8 mouse cellular contexts compared by ENCODE assay signal in genomic region chr1:137899916-137900601, GRCm38 (mm10).
A peak's percentile ranks its signal among the peaks of the same experiment; 100 is the strongest.
DNase-seq lines count a peak whose midpoint lies in the region; ATAC-seq lines count a peak whose summit lies in the region.

No protein-coding gene starts in this region.

- H3K4me2 ChIP-seq in forebrain, embryonic 12.5 days = peak overlapping the region; percentile 56
- H3K4me2 ChIP-seq in hindbrain, embryonic 11.5 days (replicated peaks; ENCODE audit: low read depth, low read length) = peak overlapping the region; percentile 63

- H3K9me3 ChIP-seq in forebrain, embryonic 12.5 days = no peaks in the 10 kb centered on the region
- H3K9me3 ChIP-seq in hindbrain, embryonic 11.5 days (ENCODE audit: control insufficient read depth, low read length) = no peaks in the 10 kb centered on the region

- H3K27me3 ChIP-seq in forebrain, embryonic 12.5 days = no peaks in the 10 kb centered on the region
- H3K27me3 ChIP-seq in hindbrain, embryonic 11.5 days (ENCODE audit: control insufficient read depth, insufficient read depth, low read length) = no peaks in the 10 kb centered on the region

- H3K36me3 ChIP-seq in forebrain, embryonic 12.5 days (replicated peaks) = no peaks in the 10 kb centered on the region
- H3K36me3 ChIP-seq in hindbrain, embryonic 11.5 days (ENCODE audit: control insufficient read depth, insufficient read depth, low read length) = no peaks in the 10 kb centered on the region

- WGBS in forebrain, embryonic 12.5 days = under 1% methylated on average over 14 of the region's 14 CpGs
- 2% methylated on average over 14 of the region's 14 CpGs for WGBS in hindbrain, embryonic 11.5 days

- H3K9ac ChIP-seq in forebrain, embryonic 12.5 days = peak overlapping the region; percentile 87
- H3K9ac ChIP-seq in hindbrain, embryonic 11.5 days (ENCODE audit: low read depth, low read length) = peak overlapping the region; percentile 83

- H3K4me3 ChIP-seq in forebrain, embryonic 12.5 days (replicated peaks) = peak overlapping the region; percentile 76
- H3K4me3 ChIP-seq in hindbrain, embryonic 11.5 days (ENCODE audit: low read depth, low read length) = peak overlapping the region; percentile 62

- ATAC-seq in forebrain, embryonic 12.5 days (ENCODE audit: low FRiP score) = peak; percentile 92
- peak; percentile 85 for ATAC-seq in hindbrain, embryonic 11.5 days (ENCODE audit: low FRiP score)
- no peak for ATAC-seq in monocyte, adult 5-6 weeks (replicated peaks; ENCODE audit: insufficient number of reproducible peaks, low FRiP score, low TSS enrichment, poor library complexity, severe bottlenecking)

- H3K27ac ChIP-seq in forebrain, embryonic 12.5 days = peak overlapping the region; percentile 97
- peak overlapping the region; percentile 94 for H3K27ac ChIP-seq in hindbrain, embryonic 11.5 days (ENCODE audit: low read depth, low read length)

- H3K4me1 ChIP-seq in forebrain, embryonic 12.5 days = peaks cover 25% of the 10 kb centered on the region
- no peaks in the 10 kb centered on the region for H3K4me1 ChIP-seq in hindbrain, embryonic 11.5 days (replicated peaks; ENCODE audit: control insufficient read depth, insufficient read depth, low read length)

- peak; percentile 77 for DNase-seq in Muller cell, postnatal 12 days (ENCODE audit: inconsistent ontology term)
- peak; percentile 35 for DNase-seq in c-Kit-positive CD71-positive TER-119-negative erythroid progenitor cells, embryonic 14.5 days (ENCODE audit: low read depth)
- peak; percentile 84 for DNase-seq in hindbrain, embryonic 11.5 days (ENCODE audit: low spot score)
- peak; percentile 60 to 63 for DNase-seq in layer of hippocampus, postnatal 14 days (ENCODE audit: low spot score in 2 of 2)
- DNase-seq in lung, postnatal 10 days = peak; percentile 63
- DNase-seq in ovary, postnatal 36 days (ENCODE audit: low spot score) = peak; percentile 18

Comparison
In these comparisons a context has a peak if more than half of its experiments do, and no peak if none do; other contexts are left out.
1. DNase-seq: peak in every context shown above with its lines; median percentile 84 in hindbrain, embryonic 11.5 days; 77 in Muller cell, postnatal 12 days; 63 in lung, postnatal 10 days; 62 in layer of hippocampus, postnatal 14 days; 35 in c-Kit-positive CD71-positive TER-119-negative erythroid progenitor cells, embryonic 14.5 days; 18 in ovary, postnatal 36 days.